ENCODE assay signal across 15 mouse cellular contexts in the genomic region with DNA sequence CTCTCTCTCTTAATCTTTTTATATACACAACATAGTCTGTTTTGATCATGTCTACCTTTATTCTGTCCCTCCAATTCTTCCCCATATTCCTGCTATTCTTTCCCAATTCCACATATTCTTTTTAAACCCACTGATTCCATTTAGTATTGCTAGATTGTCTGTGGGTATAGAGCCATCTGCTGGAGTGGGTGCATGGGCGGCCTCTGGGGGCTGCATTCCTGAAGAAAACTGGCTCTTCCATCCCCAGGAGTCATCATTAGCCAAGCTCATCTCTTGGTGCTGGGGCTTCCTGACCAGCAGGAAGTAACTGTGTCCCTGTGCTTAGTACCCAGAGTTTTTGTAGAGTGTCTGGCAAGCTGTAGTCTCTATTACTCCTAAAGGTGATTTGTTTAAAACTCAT. TPM values are rescaled to one million over a fixed set of nuclear protein-coding genes. Genes with fewer than 3 reads are reported as not detected.
"Had no signal": no experiment of that assay in that cellular context is flagged by ENCODE, and none has a peak within 500 bp of the region (broad histone marks: within the 10 kb centered on the region; RNA-seq: fewer than 3 reads in every experiment).

No protein-coding gene starts in this region.

- H3K4me1 ChIP-seq: intestine, embryonic 15.5 days; liver, embryonic 13.5 days; neural tube, embryonic 13.5 days had no signal

- H3K4me2 ChIP-seq: intestine, embryonic 15.5 days; limb, embryonic 12.5 days; liver, embryonic 13.5 days; neural tube, embryonic 13.5 days had no signal

- H3K27me3 ChIP-seq: intestine, embryonic 15.5 days; limb, embryonic 12.5 days; liver, embryonic 13.5 days; neural tube, embryonic 13.5 days had no signal

- DNase-seq: kidney, adult 8-10 months; kidney, postnatal 4 days; liver; liver, embryonic 13.5 days; liver, postnatal 0 days; midbrain, embryonic 14.5 days; retina, postnatal 1 day; right cerebral cortex, postnatal 25 days; thymus, postnatal 4 days had no signal

- H3K27ac ChIP-seq: intestine, embryonic 15.5 days; limb, embryonic 12.5 days; liver, embryonic 13.5 days; neural tube, embryonic 13.5 days had no signal

- H3K4me3 ChIP-seq: intestine, embryonic 15.5 days; limb, embryonic 12.5 days; liver, embryonic 13.5 days; neural tube, embryonic 13.5 days had no signal

- ATAC-seq: intestine, embryonic 15.5 days; liver, postnatal 0 days had no signal

- H3K36me3 ChIP-seq: intestine, embryonic 15.5 days; limb, embryonic 12.5 days; liver, embryonic 13.5 days; neural tube, embryonic 13.5 days had no signal

- H3K9ac ChIP-seq: intestine, embryonic 15.5 days; limb, embryonic 12.5 days; liver, embryonic 13.5 days; liver, postnatal 0 days; neural tube, embryonic 13.5 days had no signal

- H3K9me3 ChIP-seq: intestine, embryonic 15.5 days; limb, embryonic 12.5 days; liver, embryonic 13.5 days; neural tube, embryonic 13.5 days had no signal

RNA-seq across cellular contexts. Expression of gene Macc1, which starts 42.1 kb away (rescaled TPM):
- total RNA-seq: layer of hippocampus, postnatal 14 days; megakaryocyte-erythroid progenitor cell, adult 5-6 weeks had no signal
- polyA plus RNA-seq: liver, embryonic 13.5 days; midbrain, embryonic 14.5 days; neural tube, embryonic 13.5 days; small intestine, adult 2 months had no signal
